ENCODE assay signal across 8 mouse cellular contexts in genomic region chr12:99641278-99641677, GRCm38 (mm10).
DNase-seq lines count a peak whose midpoint lies in the region; ATAC-seq and TF ChIP-seq lines count a peak whose summit lies in the region.

No protein-coding gene starts in this region.

- H3K36me3 ChIP-seq in limb, embryonic 15.5 days, result no peaks in the 10 kb centered on the region
- no peaks in the 10 kb centered on the region for H3K36me3 ChIP-seq in thymus, adult 2 months (ENCODE audit: control insufficient read depth, insufficient read depth, low read length)

- TF ChIP-seq CTCF in gastrocnemius, adult 2 months (IDR thresholded peaks at IDR 0.05), result no peak
- TF ChIP-seq CTCF in thymus, adult 2 months (IDR thresholded peaks at IDR 0.05; ENCODE audit: borderline replicate concordance, control insufficient read depth, extremely low read depth, insufficient read depth, low read length, poor library complexity), result no peak

- H3K9me3 ChIP-seq in limb, embryonic 15.5 days, result peaks cover 19% of the 10 kb centered on the region

- peak overlapping the region; percentile 46 for H3K4me3 ChIP-seq in gastrocnemius, adult 2 months
- peak overlapping the region; percentile 10; the same call in 1 of the 2 replicates for H3K4me3 ChIP-seq in limb, embryonic 15.5 days
- H3K4me3 ChIP-seq in thymus, adult 2 months (ENCODE audit: control insufficient read depth, insufficient read depth, low read length), result peak overlapping the region; percentile 47

- peak; percentile 89 for ATAC-seq in granulocyte monocyte progenitor cell, adult 5-6 weeks (replicated peaks; ENCODE audit: poor library complexity, severe bottlenecking)
- no peak for ATAC-seq in limb, embryonic 15.5 days (ENCODE audit: insufficient number of reproducible peaks, low FRiP score, low TSS enrichment, low read depth)
- ATAC-seq in monocyte, adult 5-6 weeks (replicated peaks; ENCODE audit: insufficient number of reproducible peaks, low FRiP score, low TSS enrichment, poor library complexity, severe bottlenecking), result peak; percentile 60

- no peak for DNase-seq in gastrocnemius, adult 2 months
- no peak for DNase-seq in gastrocnemius, postnatal 14 days
- peak; percentile 70 to 71 for DNase-seq in CD8-positive naive resting alpha-beta T cell, adult 2 months (ENCODE audit: low read depth in 2 of 2, low spot score in 2 of 2)
- DNase-seq in thymus, adult 2 months, result peak; percentile 66
- DNase-seq in urinary bladder, postnatal 25 days (ENCODE audit: low spot score), result no peak

- no peak for TF ChIP-seq POLR2A in thymus, adult 2 months (IDR thresholded peaks at IDR 0.05; ENCODE audit: control insufficient read depth, extremely low read depth, insufficient read depth, low read length, poor library complexity)

- intact Hi-C loops in gastrocnemius, adult 2 months (cut with DNase I), result no loop called here
- intact Hi-C loops in gastrocnemius, postnatal 14 days (cut with DNase I; ENCODE audit: low total_unique reads), result no loop called here

- H3K4me1 ChIP-seq in limb, embryonic 15.5 days, result peaks cover 18% of the 10 kb centered on the region
- peaks cover 14% of the 10 kb centered on the region for H3K4me1 ChIP-seq in thymus, adult 2 months (replicated peaks; ENCODE audit: control insufficient read depth, insufficient read depth, low read length)

- H3K27ac ChIP-seq in gastrocnemius, adult 2 months, result no peak overlapping the region
- H3K27ac ChIP-seq in limb, embryonic 15.5 days, result no peak overlapping the region
- peak overlapping the region; percentile 91; the same call in 1 of the 2 replicates for H3K27ac ChIP-seq in thymus, adult 2 months (ENCODE audit: control insufficient read depth, insufficient read depth, low read length)

- H3K9ac ChIP-seq in limb, embryonic 15.5 days, result no peak overlapping the region

- WGBS in limb, embryonic 15.5 days, result 37% methylated on average over 7 of the region's 9 CpGs
- 3% methylated on average over 8 of the region's 9 CpGs for WGBS in thymus, adult 2 months

- H3K4me2 ChIP-seq in limb, embryonic 15.5 days, result peak overlapping the region; percentile 36

- H3K27me3 ChIP-seq in limb, embryonic 15.5 days, result no peaks in the 10 kb centered on the region
- H3K27me3 ChIP-seq in thymus, adult 2 months (ENCODE audit: control insufficient read depth, insufficient read depth, low read length), result no peaks in the 10 kb centered on the region

Comparison
In these comparisons a context has a peak if more than half of its experiments do, and no peak if none do; other contexts are left out.
1. DNase-seq: peak in CD8-positive naive resting alpha-beta T cell, adult 2 months (2 of 2) and thymus, adult 2 months (single experiment); none in gastrocnemius, adult 2 months (single experiment), gastrocnemius, postnatal 14 days (single experiment) and urinary bladder, postnatal 25 days (single experiment).
2. Peak in every context shown above with its lines, with median percentiles within 50 percentile points of each other: H3K4me3 ChIP-seq.